Mouse (Mus musculus) intestine, embryonic 15.5 days (tissue): Measurements from ENCODE around the gene Cspg4. TPM values are rescaled to one million over a fixed set of nuclear protein-coding genes. Genes with fewer than 3 reads are reported as not detected.

Source experiments
- ATAC-seq: fragments of 200-750 bp; cut with Nextera tagmentation; 2 replicates; pipeline ENCODE4 v1.8.0; 2017; ENCODE audit warnings: moderate TSS enrichment, moderate library complexity
- H3K27ac ChIP-seq: fragments of 300-500 bp; sonication (generic); 2 replicates; pipeline ENCODE4 v1.5.1; 2015; ENCODE audit warnings: mild to moderate bottlenecking, inconsistent platforms
- H3K27me3 ChIP-seq: fragments of 300-500 bp; sonication (generic); replicated peaks from 2 replicates; pipeline ENCODE4 v1.6.1; 2015; ENCODE audit warnings: inconsistent platforms
- H3K36me3 ChIP-seq: fragments of 300-500 bp; sonication (generic); 2 replicates; pipeline ENCODE4 v1.6.1; 2015; ENCODE audit warnings: inconsistent platforms
- H3K4me1 ChIP-seq: fragments of 300-500 bp; sonication (generic); replicated peaks from 2 replicates; pipeline ENCODE4 v1.6.1; 2015; ENCODE audit warnings: inconsistent platforms
- H3K4me2 ChIP-seq: fragments of 300-500 bp; sonication (generic); replicated peaks from 2 replicates; pipeline ENCODE4 v1.6.1; 2015; ENCODE audit warnings: mild to moderate bottlenecking, inconsistent platforms
- H3K4me3 ChIP-seq: fragments of 300-500 bp; sonication (generic); replicated peaks from 2 replicates; pipeline ENCODE4 v1.5.1; 2015; ENCODE audit warnings: inconsistent platforms
- H3K9ac ChIP-seq: fragments of 300-500 bp; sonication (generic); 2 replicates; pipeline ENCODE4 v1.6.1; 2015; ENCODE audit warnings: inconsistent platforms
- H3K9me3 ChIP-seq: fragments of 300-500 bp; sonication (generic); 2 replicates; pipeline ENCODE4 v1.6.1; 2016; ENCODE audit warnings: inconsistent platforms
- WGBS: fragments of 180-500 bp; shearing (Covaris S2); methylation state at CpG from one replicate; pipeline ENCODE4 v1.1.7; 2015; 5-methylcytosine and 5-hydroxymethylcytosine counted together
- polyA plus RNA-seq: library from polyadenylated mRNA; unstranded; fragments of >200 nt; fragmentation: Nextera tagmentation; extraction: Ambion mirVana; gene quantifications from 2 replicates; pipeline ENCODE4 v1.2.1, GENCODE M21; 2015

Cspg4 gene
- polyA plus RNA-seq, 1 experiment from 2014 or later = 19.0 TPM

- no peak for ATAC-seq
- Histone ChIP-seq H3K9ac (peak overlapping the region; percentile 64), H3K4me2 (peak overlapping the region; percentile 75), H3K4me3 (peak overlapping the region; percentile 52), H3K27me3 (no peaks in the 10 kb centered on the region), H3K4me1 (peaks cover 66% of the 10 kb centered on the region), H3K9me3 (no peaks in the 10 kb centered on the region), H3K36me3 (no peaks in the 10 kb centered on the region), H3K27ac (peak overlapping the region; percentile 81; the same call in 1 of the 2 replicates)
- WGBS = 47% methylated on average over 11 of the region's 11 CpGs
Observed at GRCm38 (mm10) chr9:56865673-56866400, 1.0 kb downstream of the Cspg4 start.

- H3K27ac ChIP-seq = no peak overlapping the region
- no peaks in the 10 kb centered on the region for H3K27me3 ChIP-seq
- H3K9ac ChIP-seq = peak overlapping the region; percentile 64
- peak overlapping the region; percentile 52 for H3K4me3 ChIP-seq
- H3K9me3 ChIP-seq = no peaks in the 10 kb centered on the region
- no peaks in the 10 kb centered on the region for H3K36me3 ChIP-seq
- peak overlapping the region; percentile 75 for H3K4me2 ChIP-seq
- H3K4me1 ChIP-seq = peaks cover 69% of the 10 kb centered on the region
- WGBS = 74% methylated on average over 5 of the region's 5 CpGs
- no peak for ATAC-seq
Observed at GRCm38 (mm10) chr9:56866430-56866829, 1.6 kb downstream of the Cspg4 start.

DNA sequence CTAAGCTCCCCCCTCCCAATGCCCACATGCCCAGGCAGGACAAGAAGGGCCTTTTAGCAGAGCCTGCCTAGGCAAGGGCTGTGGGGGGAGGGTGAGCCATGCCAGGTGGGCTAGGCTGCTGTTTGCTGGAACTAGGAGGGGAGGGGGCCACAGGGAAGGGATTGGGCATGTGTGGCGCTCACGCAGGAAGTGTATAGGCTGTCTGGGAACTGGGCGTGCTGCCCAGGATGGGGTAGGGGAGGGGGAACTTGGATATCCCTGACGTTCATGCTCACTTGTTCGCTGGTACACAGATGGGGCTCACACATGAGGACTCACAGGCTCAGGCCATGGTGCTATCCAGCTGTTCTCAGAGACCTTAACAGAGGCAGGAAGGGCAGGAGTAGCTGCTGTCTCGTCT, 3.5 kb downstream of the Cspg4 start:
- peak; percentile 75 for ATAC-seq
- no peaks in the 10 kb centered on the region for H3K9me3 ChIP-seq
- no peaks in the 10 kb centered on the region for H3K36me3 ChIP-seq
- H3K4me2 ChIP-seq = peak overlapping the region; percentile 75
- 0 out of 2 replicates have a peak overlapping the region, but pooled peaks have one; percentile 9 for H3K9ac ChIP-seq
- WGBS = 37% methylated on average over 6 of the region's 6 CpGs
- no peaks in the 10 kb centered on the region for H3K27me3 ChIP-seq
- H3K4me3 ChIP-seq = 0 out of 2 replicates have a peak overlapping the region, but pooled peaks have one; percentile 10
- H3K27ac ChIP-seq = peak overlapping the region; percentile 81
- peaks cover 73% of the 10 kb centered on the region for H3K4me1 ChIP-seq

DNA sequence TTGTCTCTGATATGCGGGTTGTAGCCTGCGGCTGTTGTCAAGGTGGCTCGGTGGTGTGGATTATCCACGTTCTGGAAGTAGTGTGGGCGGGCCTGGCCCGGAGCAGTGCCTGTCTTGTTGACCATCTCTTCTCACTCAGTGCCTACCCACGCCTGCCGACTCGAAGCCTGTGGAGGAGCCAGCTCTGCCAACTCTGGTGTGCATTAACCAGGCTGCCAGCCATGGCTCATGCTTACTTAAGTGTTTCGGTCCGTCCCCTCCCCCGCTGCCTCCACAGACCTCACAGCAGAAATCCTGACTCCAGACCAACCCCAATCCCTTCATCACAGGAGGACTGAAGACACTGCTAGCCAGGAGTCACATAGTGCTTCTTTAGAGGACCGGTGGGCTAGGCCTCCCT, 4.7 kb downstream of the Cspg4 start:
- Histone ChIP-seq H3K27me3 (no peaks in the 10 kb centered on the region), H3K4me3 (no peak overlapping the region), H3K9ac (no peak overlapping the region), H3K27ac (no peak overlapping the region), H3K4me1 (peaks cover 72% of the 10 kb centered on the region), H3K36me3 (no peaks in the 10 kb centered on the region), H3K9me3 (no peaks in the 10 kb centered on the region), H3K4me2 (no peak overlapping the region)
- WGBS = 70% methylated on average over 13 of the region's 13 CpGs
- no peak for ATAC-seq

- Histone ChIP-seq H3K4me3 (no peak overlapping the region), H3K4me2 (peak overlapping the region; percentile 15; the same call in 1 of the 2 replicates), H3K27me3 (no peaks in the 10 kb centered on the region), H3K9ac (no peak overlapping the region), H3K27ac (peak overlapping the region; percentile 52), H3K36me3 (no peaks in the 10 kb centered on the region), H3K4me1 (peaks cover 67% of the 10 kb centered on the region), H3K9me3 (no peaks in the 10 kb centered on the region)
- no peak for ATAC-seq
- 51% methylated on average over 10 of the region's 10 CpGs for WGBS
Observed at GRCm38 (mm10) chr9:56870778-56871177, 5.9 kb downstream of the Cspg4 start.

GRCm38 (mm10) chr9:56871191-56871590, 6.4 kb downstream of the Cspg4 start:
- Histone ChIP-seq H3K27me3 (no peaks in the 10 kb centered on the region), H3K4me3 (no peak overlapping the region), H3K9me3 (no peaks in the 10 kb centered on the region), H3K4me2 (peak overlapping the region; percentile 15; the same call in 1 of the 2 replicates), H3K9ac (no peak overlapping the region), H3K36me3 (no peaks in the 10 kb centered on the region), H3K27ac (peak overlapping the region; percentile 52), H3K4me1 (peaks cover 68% of the 10 kb centered on the region)
- ATAC-seq = peak; percentile 48
- WGBS = 30% methylated on average over 5 of the region's 5 CpGs

DNA sequence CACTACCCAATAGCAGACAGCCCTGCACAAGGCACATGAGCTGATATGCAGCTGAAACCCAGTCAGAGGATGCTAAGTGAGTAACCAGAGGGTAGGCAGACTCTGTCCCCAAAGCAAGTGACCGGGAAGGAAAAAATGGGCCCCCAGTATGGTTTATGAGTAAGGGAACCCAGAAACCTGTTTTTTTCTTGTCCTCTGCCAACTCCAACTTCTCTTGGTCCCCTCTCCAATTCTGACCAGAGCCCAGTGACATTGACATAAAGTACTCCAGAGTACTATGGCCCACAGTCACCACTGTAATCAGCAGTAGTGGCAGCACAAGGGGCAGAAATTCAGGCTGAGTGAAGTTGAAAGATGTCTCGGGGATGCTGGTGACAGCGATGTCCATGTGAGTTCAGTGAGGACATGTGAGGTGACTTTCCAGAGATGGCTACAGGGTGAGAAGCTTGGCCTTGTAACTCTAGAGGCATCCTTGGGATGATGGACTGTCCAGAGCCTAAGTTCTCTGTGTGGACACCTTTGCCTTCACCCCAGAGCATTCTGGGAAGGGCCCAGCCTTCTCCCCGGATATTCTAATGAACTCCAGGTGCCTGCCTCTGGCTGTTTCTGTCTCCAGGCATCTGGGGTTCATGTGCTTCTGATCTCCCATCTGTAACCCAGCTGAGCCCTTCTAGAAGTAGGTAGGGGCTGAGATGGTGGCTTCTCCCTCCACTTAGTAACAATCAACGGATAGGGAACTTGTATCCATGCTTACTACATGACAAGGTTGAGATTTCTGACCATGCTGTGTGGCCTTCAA, 7.5 kb downstream of the Cspg4 start:
- Histone ChIP-seq H3K4me2 (no peak overlapping the region), H3K9ac (no peak overlapping the region), H3K36me3 (no peaks in the 10 kb centered on the region), H3K27me3 (no peaks in the 10 kb centered on the region), H3K4me1 (peaks cover 73% of the 10 kb centered on the region), H3K27ac (no peak overlapping the region; the same call in 1 of the 2 replicates), H3K4me3 (no peak overlapping the region), H3K9me3 (no peaks in the 10 kb centered on the region)
- ATAC-seq = no peak
- WGBS = 79% methylated on average over 5 of the region's 5 CpGs

DNA sequence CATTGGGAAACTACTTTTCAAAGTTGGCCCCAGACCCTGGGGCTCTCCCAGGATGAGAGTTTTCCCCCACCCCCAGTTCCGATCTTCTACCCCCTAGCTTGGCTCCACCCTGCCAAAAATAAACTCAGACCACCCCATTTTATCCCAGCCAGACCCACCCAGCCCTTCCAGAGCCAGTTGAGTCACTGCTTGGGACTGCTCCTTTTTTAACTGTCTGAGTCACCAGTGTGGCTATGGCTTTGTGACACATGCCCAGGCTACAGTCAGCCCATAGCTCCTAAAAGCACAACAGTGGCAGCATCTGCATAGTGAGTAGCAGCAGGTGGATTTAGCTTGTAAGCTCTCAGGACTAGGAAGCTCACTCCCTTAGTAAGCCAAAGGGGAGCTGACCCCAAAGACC, 8.3 kb downstream of the Cspg4 start:
- WGBS = 66% methylated on average over 1 of the region's 1 CpGs
- no peak for ATAC-seq

DNA sequence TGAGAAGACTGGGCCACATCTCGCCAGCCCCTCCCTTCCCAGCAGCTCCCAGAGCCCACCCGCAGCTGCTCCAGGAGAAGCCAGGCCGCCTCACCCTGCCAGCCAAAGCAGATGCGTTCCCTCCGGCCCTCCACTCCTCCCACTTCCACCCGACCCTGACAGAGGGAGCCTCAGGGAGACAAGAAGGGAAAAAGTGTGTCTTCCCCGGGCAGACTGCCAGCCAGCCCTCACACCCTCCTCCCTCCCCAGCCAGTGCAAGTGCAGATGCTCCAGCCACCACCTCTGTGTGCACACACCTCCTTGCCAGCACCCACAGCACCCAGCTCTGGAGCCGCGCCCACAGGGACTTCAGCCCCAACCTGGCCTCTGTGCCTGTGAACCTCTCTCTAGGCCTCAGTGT, 12.0 kb downstream of the Cspg4 start:
- H3K27ac ChIP-seq = peak overlapping the region; percentile 67
- whole genome bisulfite sequencing = 39% methylated on average over 9 of the region's 9 CpGs
- peak overlapping the region; percentile 24; the same call in 1 of the 2 replicates for H3K4me2 ChIP-seq
- H3K36me3 ChIP-seq = no peaks in the 10 kb centered on the region
- no peak overlapping the region; the same call in 1 of the 2 replicates for H3K9ac ChIP-seq
- peak; percentile 75 for ATAC-seq
- no peak overlapping the region for H3K4me3 ChIP-seq
- no peaks in the 10 kb centered on the region for H3K9me3 ChIP-seq
- H3K4me1 ChIP-seq = peaks cover 48% of the 10 kb centered on the region
- H3K27me3 ChIP-seq = no peaks in the 10 kb centered on the region

More for the DNA sequence above, 8.3 kb downstream of the Cspg4 start:
- no peak overlapping the region for H3K4me2 ChIP-seq
- H3K9me3 ChIP-seq = no peaks in the 10 kb centered on the region
- peaks cover 69% of the 10 kb centered on the region for H3K4me1 ChIP-seq
- H3K27me3 ChIP-seq = no peaks in the 10 kb centered on the region
- H3K4me3 ChIP-seq = no peak overlapping the region
- peak overlapping the region; percentile 64; the same call in 1 of the 2 replicates for H3K27ac ChIP-seq
- H3K36me3 ChIP-seq = no peaks in the 10 kb centered on the region
- no peak overlapping the region; the same call in 1 of the 2 replicates for H3K9ac ChIP-seq

- Histone ChIP-seq H3K9ac (no peak overlapping the region; the same call in 1 of the 2 replicates), H3K36me3 (no peaks in the 10 kb centered on the region), H3K4me3 (no peak overlapping the region), H3K9me3 (no peaks in the 10 kb centered on the region), H3K4me2 (no peak overlapping the region), H3K27me3 (no peaks in the 10 kb centered on the region), H3K27ac (peak overlapping the region; percentile 67; the same call in 1 of the 2 replicates), H3K4me1 (peaks cover 48% of the 10 kb centered on the region)
- WGBS = 81% methylated on average over 5 of the region's 5 CpGs
- peak; percentile 9; the same call in 1 of the 2 replicates for ATAC-seq
Observed at GRCm38 (mm10) chr9:56877284-56877683, 12.5 kb downstream of the Cspg4 start.

DNA sequence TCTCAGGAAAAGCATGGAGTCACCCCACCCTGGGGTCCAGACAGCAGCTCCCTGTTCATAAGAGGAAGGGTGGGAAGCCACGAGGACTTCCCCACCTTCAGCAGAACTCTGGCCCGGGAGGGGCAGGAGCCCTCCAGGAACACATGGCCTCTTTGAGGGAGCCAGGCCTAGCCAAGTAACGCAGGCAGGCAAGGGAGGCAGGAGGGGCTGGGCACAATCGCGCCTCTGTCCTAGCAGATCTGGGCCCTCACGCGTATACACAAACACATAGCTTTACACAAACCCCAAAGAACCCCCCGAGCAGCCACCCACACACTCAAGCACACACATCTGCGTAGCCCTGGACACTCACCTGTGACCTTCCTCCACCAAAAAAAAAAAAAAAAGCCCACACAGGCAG, 16.0 kb downstream of the Cspg4 start:
- Histone ChIP-seq H3K36me3 (0 out of 2 replicates have a peak, but pooled peaks cover 10% of the 10 kb centered on the region), H3K9ac (peak overlapping the region; percentile 23; the same call in 1 of the 2 replicates), H3K27ac (no peak overlapping the region), H3K4me1 (peaks cover 49% of the 10 kb centered on the region), H3K9me3 (no peaks in the 10 kb centered on the region), H3K27me3 (no peaks in the 10 kb centered on the region), H3K4me2 (no peak overlapping the region), H3K4me3 (no peak overlapping the region)
- WGBS = 33% methylated on average over 9 of the region's 9 CpGs
- ATAC-seq = no peak

GRCm38 (mm10) chr9:56881539-56882082, 16.8 kb downstream of the Cspg4 start:
- no peaks in the 10 kb centered on the region for H3K27me3 ChIP-seq
- H3K27ac ChIP-seq = peak overlapping the region; percentile 25
- H3K4me1 ChIP-seq = peaks cover 43% of the 10 kb centered on the region
- no peak overlapping the region for H3K4me3 ChIP-seq
- no peaks in the 10 kb centered on the region for H3K9me3 ChIP-seq
- 0 out of 2 replicates have a peak, but pooled peaks cover 10% of the 10 kb centered on the region for H3K36me3 ChIP-seq
- ATAC-seq = no peak
- WGBS = 46% methylated on average over 3 of the region's 3 CpGs
- H3K4me2 ChIP-seq = no peak overlapping the region
- no peak overlapping the region for H3K9ac ChIP-seq
